Mouse (Mus musculus) thymus, adult 18-20 months (tissue): ENCODE results near the gene Tmem254a.
"Not testable (repeated sequence)": the region's sequence is repeated elsewhere in the genome, so short reads cannot be mapped to it uniquely, and the experiment has no call there.

ENCODE experiments used
- DNase-seq, 2 experiments: peaks; one replicate each; pipeline ENCODE4 v3.0.0; 2022; ENCODE audit warnings: mixed read lengths in 2 of 2

Tmem254a gene

DNA sequence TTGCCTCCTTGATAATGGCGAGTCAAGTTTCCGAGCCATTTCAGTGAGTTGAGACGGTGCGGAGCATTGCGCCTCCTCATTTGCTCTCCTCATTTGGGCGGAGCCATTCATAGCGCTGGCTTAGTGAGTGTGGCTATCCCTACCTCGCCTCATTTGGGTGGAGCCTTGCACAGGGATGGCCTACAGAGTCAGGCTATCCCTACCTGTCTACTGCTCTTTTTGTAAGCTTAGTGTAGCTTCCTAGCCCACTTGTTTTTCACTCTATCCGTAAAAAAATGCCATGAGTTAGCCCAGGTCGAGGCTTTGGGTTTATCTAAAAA is at the start of gene Tmem254a:
Gene Tmem254a, minus strand, starts transcription at position 111 of the 320 bp plus-strand sequence.
- DNase-seq = not testable (repeated sequence)

DNA sequence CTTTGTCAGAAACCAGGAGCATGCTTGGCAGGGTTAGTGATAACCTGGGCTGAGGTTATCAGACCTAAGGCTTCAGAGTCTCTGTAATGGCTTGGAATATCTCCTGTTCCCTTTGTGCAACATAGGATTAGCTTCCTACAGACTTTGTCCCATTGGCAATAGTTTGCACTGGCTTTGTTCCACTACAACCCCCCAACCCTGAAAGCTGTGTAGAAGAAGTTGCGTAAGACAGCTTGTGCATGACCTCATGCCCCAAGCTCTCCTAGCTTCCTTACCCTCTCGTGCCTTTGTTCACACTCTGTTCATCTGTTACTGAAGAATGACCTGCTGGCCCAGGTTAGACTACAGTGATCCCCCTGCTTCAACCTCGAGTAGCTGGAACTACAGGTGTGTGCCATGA is 30.4 kb upstream of the Tmem254a start:
- DNase-seq = not testable (repeated sequence)

DNA sequence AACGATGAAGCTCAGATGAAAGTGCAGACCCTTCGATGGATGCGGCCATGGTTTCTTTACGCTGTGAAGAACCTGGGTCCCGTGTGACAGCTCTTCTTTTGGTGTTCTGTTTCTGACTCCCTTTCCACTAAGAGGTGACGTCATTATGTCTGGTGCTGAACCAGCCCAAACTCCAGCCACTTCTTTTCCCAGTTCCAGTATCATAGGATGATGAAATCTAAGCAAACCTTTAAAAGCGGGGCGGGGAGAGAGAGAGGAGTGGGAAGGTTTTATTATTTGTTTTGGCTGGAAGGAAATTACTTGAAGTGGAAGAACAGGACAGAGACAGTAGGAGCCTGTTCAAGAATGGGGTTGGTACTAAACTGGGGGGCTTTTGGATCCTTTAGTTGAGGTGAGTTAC is 10.5 kb upstream of the Tmem254a start, which contains the start of gene Cphx1:
Gene Cphx1, plus strand, starts transcription at position 301 of the 400 bp plus-strand sequence.
- not testable (repeated sequence) for DNase-seq

DNA sequence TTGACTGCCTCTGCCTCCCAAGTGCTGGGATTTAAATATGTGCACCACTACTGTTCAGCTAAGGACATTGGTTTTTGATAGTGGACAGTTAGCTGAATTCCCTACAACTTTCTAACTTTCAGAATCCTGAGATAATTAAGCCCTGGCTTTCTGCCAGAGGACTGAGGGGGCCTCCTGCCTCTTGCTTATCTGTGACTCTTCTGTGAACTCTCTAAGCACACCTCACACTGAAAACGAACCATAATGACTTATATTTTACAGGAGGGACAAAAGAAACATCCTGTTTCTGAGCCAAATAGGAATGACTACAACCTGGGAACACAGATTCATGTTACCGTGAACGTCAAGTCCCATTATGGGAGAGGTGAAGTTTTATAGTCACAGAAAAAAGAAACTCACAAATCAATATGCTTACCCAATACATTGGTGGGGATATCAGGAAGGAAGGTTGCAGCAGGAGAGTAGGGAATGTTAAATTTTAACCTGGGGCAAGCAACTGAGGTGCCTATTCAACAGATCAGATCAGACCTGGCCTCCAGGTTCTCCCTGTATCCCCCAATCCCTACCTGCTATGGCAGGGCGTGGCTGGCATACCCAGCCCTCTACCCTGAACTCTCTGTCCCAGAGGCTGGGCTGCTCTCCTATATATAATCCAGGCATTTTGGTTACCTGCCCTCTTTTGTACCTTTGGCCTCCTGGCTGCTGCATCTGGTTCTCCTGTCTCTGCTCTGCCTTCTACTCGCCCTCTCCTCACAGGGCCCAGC is 9.6 kb upstream of the Tmem254a start:
- DNase-seq = not testable (repeated sequence)

DNA sequence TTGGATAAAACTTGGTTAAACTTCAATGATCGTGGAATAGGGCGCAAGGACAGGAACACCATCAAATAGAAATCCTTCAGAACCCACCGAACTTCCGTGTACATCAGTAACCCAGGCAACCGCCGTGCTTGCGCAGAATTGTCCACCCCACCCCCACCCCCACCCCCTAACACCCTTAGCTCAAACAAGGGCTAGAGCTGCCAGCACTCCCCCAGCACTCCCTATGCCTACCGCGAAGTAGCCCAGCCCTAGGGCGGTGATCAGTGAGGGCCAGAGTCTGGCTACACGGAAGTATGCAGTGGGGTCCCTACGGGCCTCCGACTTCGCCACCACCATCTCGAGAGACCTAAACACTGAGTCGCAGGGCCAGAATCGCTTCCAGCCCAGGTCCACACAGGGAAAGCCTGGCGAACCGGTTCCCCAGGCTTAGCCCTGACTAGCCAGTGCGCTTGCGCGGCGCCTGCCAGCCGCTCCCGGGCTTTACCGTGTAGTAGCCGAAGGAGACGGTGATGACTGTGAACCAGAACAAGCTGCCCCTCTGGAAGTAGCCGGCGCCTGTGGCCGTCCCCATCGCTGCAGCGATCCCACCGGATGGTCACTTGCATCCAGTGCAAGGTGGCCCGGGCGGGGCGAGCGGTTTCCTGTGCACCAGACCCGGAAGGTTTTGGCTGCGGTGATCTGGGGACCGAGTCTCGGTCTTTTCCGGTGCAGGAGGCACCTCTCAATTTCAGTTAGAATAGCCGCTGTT is 484 bp downstream of the Tmem254a start:
- not testable (repeated sequence) for DNase-seq

DNA sequence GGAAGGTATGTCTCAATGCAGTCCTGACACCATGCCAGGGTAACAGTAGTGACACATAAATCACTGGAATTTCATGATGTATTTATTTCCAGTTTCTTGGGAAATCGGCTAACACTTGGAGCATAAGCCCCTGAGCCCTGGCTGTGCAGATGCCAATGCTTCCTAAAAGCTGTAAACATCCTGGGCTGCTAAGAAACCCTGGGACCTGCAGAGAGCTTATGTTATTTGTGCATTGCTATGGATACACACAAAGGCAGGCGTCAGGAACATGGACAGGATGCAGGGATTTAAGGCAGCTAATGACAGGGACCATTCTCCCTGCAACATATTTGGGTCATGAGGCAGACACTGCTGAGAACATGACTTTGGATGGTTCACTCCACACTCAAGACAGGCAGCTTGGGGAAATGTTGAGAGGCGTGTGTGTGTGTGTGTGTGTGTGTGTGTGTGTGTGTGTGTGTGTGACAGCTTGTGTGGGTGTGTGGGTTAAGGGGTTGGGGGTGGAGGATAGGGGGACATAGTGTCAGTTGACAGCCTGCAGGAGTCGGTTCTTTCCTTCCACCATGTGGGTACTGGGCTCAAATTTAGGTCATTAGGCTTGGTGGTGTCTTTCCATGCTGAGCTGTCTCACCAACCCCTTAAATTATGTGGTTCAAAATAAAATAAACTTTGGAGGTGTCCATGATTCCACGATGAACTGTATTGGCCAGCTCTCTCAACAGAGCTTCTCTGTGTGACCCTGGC is 8.9 kb downstream of the Tmem254a start:
- DNase-seq = not testable (repeated sequence)

DNA sequence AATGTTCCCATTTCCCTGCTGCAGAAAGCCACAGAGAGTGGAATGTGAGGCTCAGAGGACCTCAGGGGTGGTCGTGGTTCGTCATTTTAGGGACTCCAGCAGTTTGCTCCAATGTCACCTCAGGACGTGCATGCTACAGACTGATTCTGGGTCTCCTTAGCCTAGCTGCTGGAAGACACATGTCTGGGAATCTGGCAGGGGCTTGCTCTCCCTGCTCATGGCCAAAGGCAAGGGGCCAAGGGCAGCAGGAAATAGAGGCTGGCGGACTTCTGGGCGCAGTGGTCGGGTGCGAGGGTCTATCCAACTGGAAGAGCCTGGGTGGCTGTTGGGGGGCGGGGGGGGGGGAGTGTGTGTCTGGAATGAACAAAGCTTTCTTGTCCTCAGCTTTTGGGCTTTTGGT is 18.5 kb downstream of the Tmem254a start:
- DNase-seq = not testable (repeated sequence)

DNA sequence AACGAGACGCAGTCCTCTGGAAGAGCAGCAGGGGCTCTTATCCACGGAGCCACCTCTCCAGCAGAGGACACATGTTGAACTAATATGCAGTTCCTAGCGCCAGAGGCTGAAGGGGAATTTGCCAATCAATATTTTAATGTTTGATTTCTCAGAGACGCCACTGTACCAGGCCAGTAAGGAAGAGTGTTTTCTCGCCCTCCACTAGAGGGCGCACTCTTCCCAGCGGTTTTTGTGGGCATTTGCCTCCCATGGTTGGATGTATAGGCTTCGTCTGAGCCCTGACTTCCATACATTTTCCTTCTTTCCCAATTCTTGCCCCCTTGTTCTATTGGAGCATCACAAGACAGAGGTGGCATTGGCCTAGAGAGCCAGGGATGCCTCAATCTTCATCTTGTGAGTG is 20.2 kb downstream of the Tmem254a start:
- not testable (repeated sequence) for DNase-seq

DNA sequence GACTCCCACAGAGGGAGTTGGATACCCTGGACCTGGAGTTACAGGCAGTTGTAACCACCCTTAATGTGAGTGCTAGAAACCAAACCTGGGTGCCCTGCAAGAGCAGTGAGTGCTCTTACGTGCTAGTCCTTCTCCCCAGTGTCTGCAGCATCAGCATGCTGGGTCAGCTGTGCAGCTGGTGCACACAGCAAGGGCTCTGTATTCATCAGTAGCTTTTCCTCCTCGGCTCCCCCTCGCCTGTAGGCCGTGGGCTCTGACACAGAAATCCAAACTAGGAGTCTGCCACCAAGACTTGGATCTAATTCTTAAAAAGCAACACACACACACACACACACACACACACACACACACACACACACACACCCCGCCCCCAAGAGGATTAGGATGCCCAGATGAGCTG is 22.2 kb downstream of the Tmem254a start:
- not testable (repeated sequence) for DNase-seq

DNA sequence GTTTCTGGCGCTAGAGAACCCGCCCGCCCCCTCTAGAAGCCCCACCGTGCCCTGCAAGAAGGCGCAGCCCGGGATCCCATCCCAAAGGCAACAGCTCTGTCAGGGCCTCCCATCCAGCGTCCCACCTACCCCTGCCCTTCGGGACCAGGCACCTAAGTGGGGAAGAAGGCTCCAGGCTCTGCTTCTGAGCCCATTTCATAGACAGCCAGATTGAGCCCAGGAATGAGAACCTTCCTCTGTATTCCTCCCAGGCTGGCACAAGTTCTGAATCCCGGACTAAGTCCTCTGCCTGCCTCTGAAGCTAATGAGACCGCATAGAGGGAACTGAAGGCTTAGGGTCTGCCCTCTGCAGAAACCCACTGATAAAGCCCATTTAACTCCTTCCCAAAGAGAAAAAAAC is 24.5 kb downstream of the Tmem254a start, which contains the start of gene Plac9a:
Gene Plac9a, minus strand, starts transcription at position 101 of the 400 bp plus-strand sequence.
- DNase-seq = not testable (repeated sequence)

DNA sequence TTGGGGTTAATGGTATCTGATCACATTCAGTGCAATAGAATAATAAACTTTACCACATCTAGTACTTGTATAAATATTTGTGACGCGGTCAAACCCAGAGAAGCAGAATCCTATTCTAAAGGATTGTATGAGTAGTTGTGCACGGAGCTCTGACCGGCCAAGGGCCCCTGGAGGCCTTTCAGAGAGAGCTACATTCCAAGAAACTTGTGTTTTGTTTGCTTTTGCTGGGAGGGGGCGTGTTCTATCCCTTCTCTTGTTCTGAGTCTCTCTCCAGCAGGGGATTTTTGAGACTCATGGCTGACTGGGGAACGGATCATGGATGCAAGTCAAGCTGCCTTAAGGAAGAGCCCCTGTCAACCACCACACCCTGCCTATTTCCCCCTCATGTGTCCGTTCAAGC is 31.8 kb downstream of the Tmem254a start:
- DNase-seq = not testable (repeated sequence)

DNA sequence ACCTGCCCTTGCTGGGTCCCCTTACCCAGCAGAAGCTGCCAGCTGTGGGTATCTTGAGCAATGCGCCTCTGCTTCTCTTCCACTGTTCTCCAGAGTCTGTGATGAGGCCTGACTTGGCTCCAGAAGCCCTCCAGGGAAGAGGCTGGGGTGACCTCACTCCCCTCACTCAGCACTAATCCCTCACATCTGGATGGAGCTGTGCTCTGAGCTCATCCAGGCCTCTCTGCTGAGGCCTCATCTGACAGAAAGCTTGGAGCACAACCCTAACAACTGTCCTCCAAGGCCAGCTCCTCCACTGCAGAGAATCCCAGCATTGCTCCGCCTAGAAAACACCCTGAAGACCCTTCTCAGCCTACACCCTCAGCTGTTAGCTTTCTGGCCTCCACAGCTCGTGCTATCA is 32.9 kb downstream of the Tmem254a start:
- DNase-seq = not testable (repeated sequence)

DNA sequence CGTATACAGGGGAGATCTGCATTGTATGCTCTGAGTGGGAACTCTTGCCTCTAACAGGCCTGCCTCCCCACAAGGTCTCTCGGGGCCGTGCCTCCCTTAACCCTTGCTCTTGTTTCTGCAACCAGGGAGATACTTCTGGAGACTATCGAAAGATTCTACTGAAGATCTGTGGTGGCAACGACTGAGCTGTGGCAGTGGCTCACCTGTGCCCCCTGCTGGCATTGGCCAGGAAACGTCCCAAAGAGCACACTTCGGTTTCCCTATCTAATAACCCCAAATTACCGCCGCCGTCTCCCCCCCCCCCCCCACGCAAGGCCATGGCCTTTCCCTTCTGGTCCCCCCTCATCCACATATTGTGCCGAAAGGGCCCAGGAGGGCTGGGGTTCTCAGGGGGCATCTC is 41.6 kb downstream of the Tmem254a start:
- not testable (repeated sequence) for DNase-seq

DNA sequence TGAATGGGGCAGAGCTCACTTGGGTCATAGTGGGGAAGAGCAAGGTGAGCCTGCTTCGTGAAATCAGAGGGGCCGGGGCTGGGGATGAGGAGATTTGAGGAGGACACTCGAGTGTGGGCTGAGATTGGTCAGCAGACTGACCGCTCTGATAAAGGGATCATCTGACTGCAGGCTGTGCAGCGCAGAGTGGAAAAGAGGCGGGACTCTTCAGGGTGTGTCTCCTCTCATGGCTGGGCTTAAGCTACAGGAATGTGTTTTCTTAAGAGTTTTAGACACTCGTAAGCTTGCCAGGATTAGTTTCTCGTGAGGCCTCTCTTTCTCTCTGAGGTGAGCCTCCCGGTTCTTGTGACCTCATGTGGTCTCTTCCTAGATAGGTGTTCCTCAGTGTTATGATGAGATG is 45.7 kb downstream of the Tmem254a start:
- not testable (repeated sequence) for DNase-seq

DNA sequence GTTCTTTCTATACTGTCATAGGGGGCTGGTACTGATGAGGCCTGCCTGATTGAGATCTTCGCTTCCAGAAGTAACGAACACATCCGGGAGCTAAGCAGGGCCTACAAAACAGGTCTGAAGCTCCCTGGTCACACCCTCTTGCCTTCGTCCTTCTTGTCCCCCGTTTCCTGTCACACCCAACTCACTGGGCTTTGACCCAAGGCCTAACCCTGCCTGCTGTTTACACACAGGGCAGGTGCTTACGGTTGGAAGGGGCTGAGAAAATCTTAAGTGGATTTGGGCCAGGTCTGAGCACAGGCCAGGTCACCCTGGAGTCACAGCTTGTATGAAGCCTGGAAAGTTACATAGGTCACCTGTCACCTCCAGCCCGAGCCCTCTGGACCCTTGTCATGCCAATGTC is 50.8 kb downstream of the Tmem254a start:
- not testable (repeated sequence) for DNase-seq
